Mouse (Mus musculus): ENCODE measurements around the gene Pygb.

GRCm38 (mm10) chr2:150810603-150811002, 24.1 kb downstream of the Pygb start:
- TF ChIP-seq GATA1 (IDR thresholded peaks at IDR 0.05; ENCODE audit: low read length): no peak
- TF ChIP-seq TAL1 (IDR thresholded peaks at IDR 0.05; ENCODE audit: low read length): no peak
